Mouse (Mus musculus) heart, adult 2 months (tissue): ENCODE results near the gene Lypla2.

Source experiments
- CTCF ChIP-seq: fragments of 200-600 bp; IDR thresholded peaks from 2 replicates; pipeline ENCODE4 v1.8.1; 2022; ENCODE audit warnings: antibody characterized with exemption, mild to moderate bottlenecking, moderate library complexity
- EP300 ChIP-seq: fragments of 200-500 bp; IDR thresholded peaks from 2 replicates; pipeline ENCODE4 v1.6.1; 2011; ENCODE audit warnings: low read depth, low read length, control low read depth; ENCODE audit not compliant: insufficient read depth
- POLR2A ChIP-seq: fragments of 200-500 bp; IDR thresholded peaks from 2 replicates; pipeline ENCODE4 v1.6.1; 2011; ENCODE audit warnings: mild to moderate bottlenecking, low read depth, low read length, control low read depth; ENCODE audit not compliant: insufficient read depth

DNA sequence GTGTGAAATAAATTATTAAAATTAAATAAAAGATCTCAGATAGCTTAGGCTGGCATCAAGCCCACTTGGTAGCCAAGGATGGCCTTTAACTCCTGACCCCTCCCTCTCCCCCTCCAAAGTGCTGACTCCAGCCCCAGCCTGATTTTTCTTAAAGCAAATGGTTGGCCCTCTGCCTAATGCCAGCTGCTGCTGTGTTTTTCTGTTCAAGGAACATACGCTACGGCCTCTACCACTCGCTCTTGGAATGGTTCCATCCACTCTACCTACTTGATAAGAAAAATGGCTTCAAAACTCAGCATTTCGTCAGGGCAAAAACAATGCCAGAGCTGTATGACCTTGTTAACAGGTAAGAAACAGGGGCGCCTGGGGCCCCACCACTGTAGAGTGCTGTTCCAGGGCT, 47.1 kb downstream of the Lypla2 start:
- TF ChIP-seq CTCF (no peak), POLR2A (no peak), EP300 (no peak)
